Mouse (Mus musculus) bone marrow, adult 2 months (tissue): ENCODE measurements at regions not wholly inside any gene's neighbourhood (a gene's known extent, or its start where the extent isn't known, plus 50 kb on each side); places are given as distances from the start of the nearest gene placed in this dataset.

Experiments used
- CTCF ChIP-seq: fragments of 200-500 bp; IDR thresholded peaks from 2 replicates; pipeline ENCODE4 v1.5.1; 2011; ENCODE audit warnings: low read length, control low read depth; ENCODE audit not compliant: control insufficient read depth, insufficient read depth
- POLR2A ChIP-seq: fragments of 200-500 bp; IDR thresholded peaks from 2 replicates; pipeline ENCODE4 v1.6.1; 2011; ENCODE audit warnings: low read depth, mild to moderate bottlenecking, control low read depth, low read length, borderline replicate concordance; ENCODE audit not compliant: control insufficient read depth

- TF ChIP-seq CTCF, result no peak
- no peak for TF ChIP-seq POLR2A
These were observed 160.0 kb upstream of the Noct start for GRCm38 (mm10) chr3:51064201-51064600.
